Mouse (Mus musculus): Measurements from ENCODE around the gene Gm609. TPM values are rescaled to one million over a fixed set of nuclear protein-coding genes. Genes with fewer than 3 reads are reported as not detected.
"Not testable (repeated sequence)": the region's sequence is repeated elsewhere in the genome, so short reads cannot be mapped to it uniquely, and the experiment has no call there.

Gene Gm609
- not detected in 2 replicates for polyA plus RNA-seq (2016; fragmentation: Nextera tagmentation; extraction: Ambion mirVana)

DNA sequence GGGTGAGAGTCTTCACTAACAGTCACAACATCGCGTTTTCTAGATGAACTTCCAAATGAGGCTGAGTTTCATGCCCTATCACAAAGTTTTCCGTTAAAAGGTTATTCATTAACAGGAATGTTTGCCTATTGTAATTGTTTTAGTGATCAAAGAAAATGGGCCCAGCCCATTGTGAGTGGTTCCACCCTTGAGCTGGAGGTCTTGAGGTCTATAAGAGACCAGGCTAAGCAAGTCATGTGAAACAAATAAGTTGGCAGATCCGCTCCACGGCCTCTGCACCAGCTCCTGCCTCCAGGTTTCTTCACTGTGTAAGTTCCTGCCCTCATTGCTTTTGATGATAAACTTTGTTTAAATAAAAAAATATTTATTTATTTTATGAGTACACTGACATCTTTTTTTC, at the start of gene Gm609:
TSS of gene Gm609 (minus strand) at position 43 of the 400 bp plus-strand sequence.
- H3K4me1 ChIP-seq, result no peaks in the 10 kb centered on the region
- H3K27me3 ChIP-seq, result no peaks in the 10 kb centered on the region
- H3K36me3 ChIP-seq, result no peaks in the 10 kb centered on the region
- H3K4me2 ChIP-seq (replicated peaks), result no peak within 1 kb of the TSS
- no peaks in the 10 kb centered on the region for H3K9me3 ChIP-seq (replicated peaks)
- H3K4me3 ChIP-seq, result no peak within 1 kb of the TSS
- no peak within 1 kb of the TSS for H3K9ac ChIP-seq
- H3K27ac ChIP-seq, result no peak within 1 kb of the TSS
- WGBS, result 80% methylated on average over 5 of the region's 5 CpGs
- no peak for ATAC-seq (ENCODE audit: low FRiP score)

DNA sequence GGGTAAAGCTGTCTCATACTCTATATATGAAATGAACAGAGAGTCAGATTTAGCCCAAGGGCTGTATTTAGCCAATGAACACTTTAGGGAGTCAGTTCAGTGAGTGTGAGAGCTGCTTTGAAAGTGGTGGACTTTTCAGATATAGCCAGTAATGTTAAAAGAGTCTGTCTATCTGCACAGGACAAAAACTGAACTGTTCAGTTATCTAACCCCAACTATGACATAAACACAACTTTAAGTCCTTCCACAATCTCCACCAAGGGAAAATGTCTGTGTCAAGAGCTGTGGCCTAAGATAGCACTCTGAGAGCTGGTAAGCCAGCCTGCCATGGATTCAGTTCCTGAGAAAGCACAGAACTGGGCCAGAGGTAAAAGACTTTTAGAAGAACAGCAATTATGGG, 49.3 kb upstream of the Gm609 start:
- no peak overlapping the region for H3K27ac ChIP-seq
- no peak overlapping the region for H3K9ac ChIP-seq
- H3K4me3 ChIP-seq, result no peak overlapping the region
- no peaks in the 10 kb centered on the region for H3K4me1 ChIP-seq
- H3K27me3 ChIP-seq, result no peaks in the 10 kb centered on the region
- no peaks in the 10 kb centered on the region for H3K9me3 ChIP-seq (replicated peaks)
- H3K36me3 ChIP-seq, result no peaks in the 10 kb centered on the region
- no peak for ATAC-seq (ENCODE audit: low FRiP score)
- H3K4me2 ChIP-seq (replicated peaks), result no peak overlapping the region

DNA sequence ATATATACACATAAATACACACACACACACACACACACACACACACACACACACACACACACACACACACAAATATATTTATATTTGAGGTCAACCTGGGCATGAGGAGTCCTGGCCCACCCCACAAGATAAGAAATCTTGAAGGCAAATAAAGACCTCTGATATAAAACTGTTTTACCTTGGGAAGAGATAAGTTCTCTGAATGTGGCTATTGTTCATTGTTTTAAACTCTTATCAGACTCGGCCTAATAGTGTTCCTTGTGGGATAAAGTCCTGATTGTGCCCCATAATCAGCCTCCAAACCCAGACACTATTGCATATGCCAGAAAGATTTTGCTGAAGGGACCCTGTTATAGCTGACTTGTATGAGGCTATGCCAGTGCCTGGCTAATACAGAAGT, 45.6 kb upstream of the Gm609 start:
- not testable (repeated sequence) for H3K36me3 ChIP-seq; H3K9me3 ChIP-seq (replicated peaks); H3K9ac ChIP-seq; ATAC-seq (ENCODE audit: low FRiP score); H3K4me1 ChIP-seq; H3K4me2 ChIP-seq (replicated peaks); H3K27ac ChIP-seq; H3K4me3 ChIP-seq; H3K27me3 ChIP-seq
- WGBS, result 77% methylated on average over 1 of the region's 1 CpGs

DNA sequence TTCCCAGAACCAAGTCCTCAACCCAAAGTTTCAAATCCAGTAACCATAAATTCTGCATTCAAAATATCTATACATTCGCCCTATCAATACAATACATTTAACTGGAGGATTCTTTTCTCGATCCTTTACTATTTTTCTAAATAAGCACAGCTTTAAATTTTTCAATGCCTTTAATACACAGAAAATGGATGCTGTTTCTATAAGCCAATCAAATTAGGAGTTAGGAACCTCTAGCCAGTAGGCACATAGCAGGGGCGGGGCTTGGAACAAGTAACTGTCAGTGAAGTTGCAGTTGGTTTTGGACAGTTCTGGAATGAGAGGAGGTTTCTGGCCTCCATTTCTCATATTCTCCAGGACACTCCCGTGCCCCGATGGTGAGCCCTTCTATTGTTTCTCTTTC, 42.2 kb upstream of the Gm609 start, which contains the start of gene Slc9c1:
TSS of gene Slc9c1 (plus strand) at position 301 of the 400 bp plus-strand sequence.
- Histone ChIP-seq H3K4me1 (no peaks in the 10 kb centered on the region), H3K4me2 (replicated peaks) (no peak within 1 kb of the TSS), H3K9me3 (replicated peaks) (no peaks in the 10 kb centered on the region), H3K36me3 (no peaks in the 10 kb centered on the region), H3K27me3 (no peaks in the 10 kb centered on the region), H3K4me3 (no peak within 1 kb of the TSS), H3K9ac (no peak within 1 kb of the TSS), H3K27ac (no peak within 1 kb of the TSS)
- ATAC-seq (ENCODE audit: low FRiP score), result no peak
- WGBS, result 95% methylated on average over 5 of the region's 5 CpGs

DNA sequence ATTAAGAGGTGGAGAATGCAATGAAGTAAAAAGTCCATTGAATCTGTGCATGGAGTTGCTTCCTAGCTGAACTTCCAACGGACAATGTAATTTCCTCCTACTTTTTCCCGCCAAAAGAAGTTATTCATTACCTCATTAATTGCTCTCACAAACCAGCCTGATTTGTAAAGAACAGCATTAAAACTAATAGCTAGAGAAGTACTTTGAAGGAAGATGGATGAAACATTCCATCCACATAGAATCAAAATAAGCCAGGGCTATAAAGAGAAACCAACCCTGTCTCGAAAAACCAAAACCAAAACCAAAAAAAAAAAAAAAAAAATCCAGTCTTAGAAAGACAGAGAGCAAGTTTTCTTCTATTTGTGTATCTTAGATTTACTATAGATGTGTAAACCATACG, 39.2 kb upstream of the Gm609 start, which contains the start of gene Gm17783:
TSS of gene Gm17783 (minus strand) at position 101 of the 400 bp plus-strand sequence.
- Histone ChIP-seq H3K9ac (no peak within 1 kb of the TSS), H3K4me3 (no peak within 1 kb of the TSS), H3K27ac (no peak within 1 kb of the TSS), H3K9me3 (replicated peaks) (no peaks in the 10 kb centered on the region), H3K27me3 (no peaks in the 10 kb centered on the region), H3K4me2 (replicated peaks) (no peak within 1 kb of the TSS), H3K4me1 (no peaks in the 10 kb centered on the region), H3K36me3 (no peaks in the 10 kb centered on the region)
- no peak for ATAC-seq (ENCODE audit: low FRiP score)
- WGBS, result 89% methylated on average over 4 of the region's 4 CpGs

DNA sequence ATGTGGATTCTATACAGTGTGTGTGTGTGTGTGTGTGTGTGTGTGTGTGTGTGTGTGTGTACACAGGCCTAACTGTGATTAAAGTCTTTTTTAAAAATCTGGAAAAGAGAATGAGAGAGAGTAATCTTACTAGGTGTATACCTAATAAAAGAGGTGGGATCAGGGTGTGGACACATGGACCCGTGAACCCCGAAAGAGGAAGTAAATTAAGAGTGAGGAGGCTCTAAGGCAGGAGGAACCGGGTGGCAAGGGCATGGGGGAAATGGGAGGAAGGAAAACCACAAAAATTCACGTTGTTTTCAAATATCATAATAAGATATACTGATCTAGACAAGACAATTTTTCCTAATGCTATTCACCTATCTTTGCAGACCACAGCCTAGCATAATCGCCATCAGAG, 32.8 kb upstream of the Gm609 start:
- Histone ChIP-seq H3K4me2 (replicated peaks) (no peak overlapping the region), H3K4me3 (no peak overlapping the region), H3K9ac (no peak overlapping the region), H3K27ac (no peak overlapping the region), H3K27me3 (no peaks in the 10 kb centered on the region), H3K9me3 (replicated peaks) (no peaks in the 10 kb centered on the region), H3K4me1 (no peaks in the 10 kb centered on the region), H3K36me3 (no peaks in the 10 kb centered on the region)
- WGBS, result 88% methylated on average over 5 of the region's 5 CpGs
- no peak for ATAC-seq (ENCODE audit: low FRiP score)

DNA sequence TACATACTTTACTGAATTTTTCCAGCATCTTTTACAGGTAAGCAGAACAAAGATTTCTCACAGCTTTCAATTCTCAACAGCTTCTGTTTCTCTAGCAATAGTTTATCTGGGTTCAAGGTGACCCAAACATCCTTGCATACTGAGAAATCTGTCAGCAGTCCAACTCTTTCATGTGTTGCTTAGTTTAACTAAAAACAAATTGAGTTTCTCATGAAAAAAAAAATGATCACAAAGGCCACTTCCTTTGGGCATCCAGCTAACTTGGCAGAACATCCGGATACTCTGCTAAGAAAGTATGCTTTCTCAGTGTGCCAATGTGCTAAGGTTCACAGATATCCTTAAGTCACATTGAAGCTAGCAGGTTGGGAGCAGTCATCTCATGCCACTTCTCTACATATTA, 2.6 kb upstream of the Gm609 start:
- 79% methylated on average over 1 of the region's 1 CpGs for WGBS
- Histone ChIP-seq H3K9ac (no peak overlapping the region), H3K4me1 (no peaks in the 10 kb centered on the region), H3K36me3 (no peaks in the 10 kb centered on the region), H3K4me2 (replicated peaks) (no peak overlapping the region), H3K9me3 (replicated peaks) (no peaks in the 10 kb centered on the region), H3K27me3 (no peaks in the 10 kb centered on the region), H3K27ac (no peak overlapping the region), H3K4me3 (no peak overlapping the region)
- no peak for ATAC-seq (ENCODE audit: low FRiP score)

DNA sequence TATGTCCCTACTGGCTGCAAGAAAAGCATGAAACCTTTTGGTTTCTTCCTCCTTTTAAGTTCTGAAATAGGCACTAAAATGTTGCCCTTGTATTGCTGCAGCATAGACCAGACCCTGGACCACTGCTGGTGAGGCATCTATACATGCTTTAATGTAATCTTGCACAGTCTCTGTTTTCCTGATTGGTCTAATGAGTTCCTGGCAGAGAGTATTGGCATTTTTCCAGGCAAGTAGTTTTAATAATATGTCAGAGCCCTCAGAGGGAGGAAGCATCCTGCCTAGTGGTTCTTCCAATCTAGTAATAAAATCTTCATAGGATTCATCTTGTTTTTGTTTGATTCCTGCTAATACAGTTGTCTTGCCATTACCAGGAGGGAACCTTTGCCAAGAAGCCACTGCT, 15.8 kb downstream of the Gm609 start:
- no peak for ATAC-seq (ENCODE audit: low FRiP score)
- Histone ChIP-seq H3K4me1 (no peaks in the 10 kb centered on the region), H3K27ac (no peak overlapping the region), H3K9ac (no peak overlapping the region), H3K27me3 (no peaks in the 10 kb centered on the region), H3K36me3 (no peaks in the 10 kb centered on the region), H3K4me2 (replicated peaks) (no peak overlapping the region), H3K9me3 (replicated peaks) (no peaks in the 10 kb centered on the region), H3K4me3 (no peak overlapping the region)

DNA sequence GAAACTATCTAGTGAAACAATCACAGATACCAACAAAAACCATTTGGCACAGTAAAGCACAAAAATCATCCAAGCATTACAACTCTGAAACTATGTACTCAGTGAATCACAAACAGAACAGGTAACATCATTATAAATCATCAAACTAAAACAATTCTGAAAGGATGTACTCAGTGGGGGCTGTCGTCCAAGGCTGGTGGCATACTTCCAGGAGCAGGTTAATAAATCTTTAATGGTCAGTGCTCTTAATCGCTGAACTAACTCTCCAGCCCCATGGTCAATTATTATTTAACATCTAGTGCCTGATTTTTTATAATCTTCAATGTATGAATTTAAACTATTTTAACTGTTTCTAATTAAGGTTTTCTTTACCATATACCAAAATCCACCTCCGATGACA, 20.9 kb downstream of the Gm609 start:
- not testable (repeated sequence) for H3K4me3 ChIP-seq; H3K4me2 ChIP-seq (replicated peaks); H3K27me3 ChIP-seq; H3K9ac ChIP-seq; H3K27ac ChIP-seq; H3K36me3 ChIP-seq; H3K4me1 ChIP-seq; H3K9me3 ChIP-seq (replicated peaks); ATAC-seq (ENCODE audit: low FRiP score)
- 90% methylated on average over 3 of the region's 3 CpGs for WGBS

DNA sequence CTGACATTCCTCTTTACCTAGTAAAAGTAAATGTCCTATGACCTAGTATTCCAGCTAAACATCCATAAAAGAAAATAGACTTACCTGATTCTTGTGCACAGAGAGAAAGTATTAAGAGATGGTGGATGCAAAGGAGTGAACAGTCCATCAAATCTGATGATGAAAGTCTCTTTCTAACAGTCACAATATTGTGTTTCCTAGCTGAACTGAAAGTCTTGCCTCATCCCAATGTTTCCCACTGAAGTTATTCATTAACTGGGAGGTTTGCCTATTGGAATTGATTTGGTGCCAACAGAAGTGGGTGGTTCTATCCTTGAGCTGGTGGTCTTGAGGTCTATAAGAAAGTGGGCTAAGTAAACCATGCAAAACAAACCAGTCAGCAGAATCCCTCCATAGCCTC, 38.0 kb downstream of the Gm609 start:
- Histone ChIP-seq H3K9me3 (replicated peaks) (no peaks in the 10 kb centered on the region), H3K4me2 (replicated peaks) (no peak overlapping the region), H3K4me3 (no peak overlapping the region), H3K9ac (no peak overlapping the region), H3K27me3 (no peaks in the 10 kb centered on the region), H3K4me1 (no peaks in the 10 kb centered on the region), H3K36me3 (no peaks in the 10 kb centered on the region), H3K27ac (no peak overlapping the region)
- no peak for ATAC-seq (ENCODE audit: low FRiP score)

DNA sequence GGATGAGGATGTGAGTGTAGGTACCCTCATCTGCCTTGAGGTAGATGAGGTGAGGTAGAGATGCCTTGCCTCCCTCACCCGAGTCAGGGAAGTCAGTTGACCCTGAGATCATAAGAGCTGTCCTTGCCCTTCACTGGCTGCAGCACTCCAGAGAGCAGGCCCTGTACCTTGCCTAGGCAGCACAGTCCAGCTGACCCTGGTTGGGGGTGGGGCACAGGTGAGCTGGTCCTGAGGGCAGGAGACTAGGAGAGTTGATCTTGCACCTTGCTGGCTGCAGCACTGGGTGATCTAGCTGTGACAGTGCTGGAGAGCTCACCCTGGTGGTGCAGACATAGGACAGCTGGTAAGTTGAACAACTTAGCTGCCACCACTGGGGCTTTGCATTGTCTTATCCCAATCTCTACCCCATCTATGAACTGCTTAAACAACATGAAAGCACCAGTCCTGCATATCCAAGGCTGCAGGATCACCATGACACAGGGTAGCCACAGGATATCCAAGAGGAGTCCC, 55.5 kb downstream of the Gm609 start:
- Histone ChIP-seq H3K4me1 (no peaks in the 10 kb centered on the region), H3K4me2 (replicated peaks) (no peak overlapping the region), H3K4me3 (no peak overlapping the region), H3K27ac (no peak overlapping the region), H3K27me3 (no peaks in the 10 kb centered on the region), H3K36me3 (no peaks in the 10 kb centered on the region), H3K9me3 (replicated peaks) (no peaks in the 10 kb centered on the region), H3K9ac (no peak overlapping the region)
- ATAC-seq (ENCODE audit: low FRiP score), result peak; percentile 26; the same call in 1 of the 2 replicates
- WGBS, result 87% methylated on average over 1 of the region's 1 CpGs

DNA sequence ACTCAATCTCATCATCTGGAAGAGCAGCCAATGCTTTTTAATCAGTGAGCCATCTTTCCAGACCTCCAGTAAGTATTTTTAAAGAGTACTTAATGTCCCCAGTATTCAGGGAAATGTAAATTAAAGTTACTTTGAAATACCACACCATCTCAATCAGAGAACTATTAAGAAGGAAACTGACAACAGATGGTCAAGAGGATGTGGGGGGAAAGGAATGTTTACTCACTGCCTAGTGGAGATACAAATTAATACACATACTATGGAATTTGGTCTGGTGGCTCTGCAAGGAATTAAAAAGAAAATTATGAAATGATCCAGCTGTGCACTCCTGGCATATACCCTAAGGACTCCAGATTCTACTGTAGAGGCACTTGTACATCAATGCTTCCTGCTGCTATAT, 57.2 kb downstream of the Gm609 start:
- H3K9me3 ChIP-seq (replicated peaks), result no peaks in the 10 kb centered on the region
- H3K4me2 ChIP-seq (replicated peaks), result no peak overlapping the region
- no peak overlapping the region for H3K27ac ChIP-seq
- no peaks in the 10 kb centered on the region for H3K36me3 ChIP-seq
- H3K27me3 ChIP-seq, result no peaks in the 10 kb centered on the region
- no peak for ATAC-seq (ENCODE audit: low FRiP score)
- no peak overlapping the region for H3K4me3 ChIP-seq
- no peaks in the 10 kb centered on the region for H3K4me1 ChIP-seq
- H3K9ac ChIP-seq, result no peak overlapping the region

DNA sequence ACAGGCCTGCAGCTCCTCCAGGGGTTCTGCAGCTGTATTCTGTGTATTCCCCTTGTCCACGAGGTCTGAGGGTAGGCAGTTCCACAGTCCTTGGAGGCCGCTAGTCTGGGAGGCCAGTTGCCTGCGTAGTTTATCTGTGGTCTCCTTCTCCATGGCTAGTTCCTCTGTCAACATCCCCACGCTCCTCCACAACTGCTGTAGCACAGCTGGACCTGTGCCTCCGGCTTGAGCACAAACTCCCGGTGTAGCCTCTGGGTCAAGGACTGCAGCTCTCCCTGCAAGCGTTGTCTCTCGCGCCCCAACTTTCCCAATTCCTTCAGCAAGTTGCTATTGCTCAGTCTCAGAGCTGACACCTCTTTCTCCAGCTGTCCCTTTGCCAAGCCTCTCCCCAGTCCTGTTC, 65.1 kb downstream of the Gm609 start:
- ATAC-seq (ENCODE audit: low FRiP score), result no peak
- Histone ChIP-seq H3K4me1 (no peaks in the 10 kb centered on the region), H3K27me3 (no peaks in the 10 kb centered on the region), H3K4me2 (replicated peaks) (no peak overlapping the region), H3K4me3 (no peak overlapping the region), H3K36me3 (no peaks in the 10 kb centered on the region), H3K9me3 (replicated peaks) (no peaks in the 10 kb centered on the region), H3K27ac (no peak overlapping the region), H3K9ac (no peak overlapping the region)
- 92% methylated on average over 9 of the region's 9 CpGs for WGBS

DNA sequence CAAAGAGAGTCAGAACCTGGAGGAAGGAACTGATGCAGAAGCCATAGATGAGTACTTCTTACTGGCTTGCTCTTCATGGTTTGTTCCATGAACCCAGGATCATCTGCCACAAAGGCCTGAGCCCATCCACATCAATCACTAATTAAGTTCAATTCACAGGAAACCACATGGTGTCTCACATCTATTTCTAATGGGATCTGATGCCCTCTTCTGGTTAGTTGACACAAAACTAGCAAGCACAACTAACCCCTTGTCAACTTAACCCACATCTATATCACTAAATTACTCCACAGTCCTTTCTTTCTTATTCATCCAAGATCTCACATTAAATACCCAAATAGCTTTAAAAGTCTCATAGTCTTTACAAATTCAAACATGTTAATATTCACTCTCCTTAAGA, 79.3 kb downstream of the Gm609 start:
- no peak for ATAC-seq (ENCODE audit: low FRiP score)
- Histone ChIP-seq H3K4me2 (replicated peaks) (no peak overlapping the region), H3K36me3 (no peaks in the 10 kb centered on the region), H3K4me3 (no peak overlapping the region), H3K27me3 (no peaks in the 10 kb centered on the region), H3K4me1 (no peaks in the 10 kb centered on the region), H3K9ac (no peak overlapping the region), H3K9me3 (replicated peaks) (no peaks in the 10 kb centered on the region), H3K27ac (no peak overlapping the region)
